Mouse (Mus musculus): ENCODE data around the gene H2afj. TPM values are rescaled to one million over a fixed set of nuclear protein-coding genes. Genes with fewer than 3 reads are reported as not detected.

The H2afj gene
- 15.6 TPM for polyA plus RNA-seq (2014; fragmentation: Illumina TruSeq; extraction: RNeasy Lipid Tissue Mini Kit (QIAGEN cat#74804); ENCODE audit: low read depth, low replicate concordance)

DNA sequence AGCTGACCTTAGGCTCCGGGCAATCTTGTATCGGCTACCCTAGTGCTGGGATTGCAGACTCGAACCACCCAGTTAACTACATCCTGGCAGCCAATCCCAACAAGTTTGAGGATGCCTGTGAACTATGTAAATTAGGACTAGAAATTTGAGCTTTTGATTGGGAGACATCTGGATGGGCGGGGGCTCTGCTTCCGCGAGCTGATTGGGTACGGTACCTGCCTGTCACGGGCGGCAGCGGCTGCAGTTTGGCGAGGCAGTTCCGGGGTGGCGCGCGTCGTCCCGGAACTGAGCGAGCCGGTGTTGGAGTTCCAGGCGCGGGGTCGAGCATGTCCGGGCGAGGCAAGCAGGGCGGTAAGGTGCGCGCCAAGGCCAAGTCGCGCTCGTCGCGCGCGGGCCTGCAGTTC, at the start of gene H2afj:
H2afj (plus strand) TSS at position 231 of the 404 bp plus-strand sequence.

DNA sequence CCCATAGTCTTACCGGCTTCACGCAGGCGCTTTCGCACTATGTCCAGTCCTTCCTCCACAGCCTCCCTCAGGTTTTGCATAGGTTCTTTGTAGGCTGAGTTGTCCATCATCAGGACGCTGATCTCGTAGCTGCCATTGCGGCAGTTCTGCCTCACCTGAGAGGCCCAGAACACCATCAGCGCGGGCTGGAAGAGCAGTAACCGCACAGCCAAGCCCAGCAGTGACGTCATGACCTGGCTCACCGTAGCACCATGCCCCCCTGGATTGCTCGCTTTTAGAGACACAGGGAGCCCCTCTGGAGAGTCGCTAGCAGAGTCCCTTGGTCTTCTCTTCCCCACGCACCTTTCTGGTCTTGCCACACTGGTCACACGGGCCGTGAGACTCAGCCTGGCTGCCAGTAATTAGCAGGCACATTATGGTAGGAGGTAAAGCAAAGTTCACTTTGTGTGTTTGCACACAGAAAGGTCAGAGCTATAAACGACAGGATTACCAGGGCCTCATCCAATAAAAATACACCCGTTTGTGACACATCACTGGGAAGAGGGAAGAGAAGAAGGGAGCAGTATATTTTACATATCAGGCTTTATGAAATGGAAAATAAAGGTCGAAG, 26.6 kb upstream of the H2afj start, which contains the start of gene Gucy2c:
Gucy2c (minus strand) TSS at position 389 of the 610 bp plus-strand sequence.

DNA sequence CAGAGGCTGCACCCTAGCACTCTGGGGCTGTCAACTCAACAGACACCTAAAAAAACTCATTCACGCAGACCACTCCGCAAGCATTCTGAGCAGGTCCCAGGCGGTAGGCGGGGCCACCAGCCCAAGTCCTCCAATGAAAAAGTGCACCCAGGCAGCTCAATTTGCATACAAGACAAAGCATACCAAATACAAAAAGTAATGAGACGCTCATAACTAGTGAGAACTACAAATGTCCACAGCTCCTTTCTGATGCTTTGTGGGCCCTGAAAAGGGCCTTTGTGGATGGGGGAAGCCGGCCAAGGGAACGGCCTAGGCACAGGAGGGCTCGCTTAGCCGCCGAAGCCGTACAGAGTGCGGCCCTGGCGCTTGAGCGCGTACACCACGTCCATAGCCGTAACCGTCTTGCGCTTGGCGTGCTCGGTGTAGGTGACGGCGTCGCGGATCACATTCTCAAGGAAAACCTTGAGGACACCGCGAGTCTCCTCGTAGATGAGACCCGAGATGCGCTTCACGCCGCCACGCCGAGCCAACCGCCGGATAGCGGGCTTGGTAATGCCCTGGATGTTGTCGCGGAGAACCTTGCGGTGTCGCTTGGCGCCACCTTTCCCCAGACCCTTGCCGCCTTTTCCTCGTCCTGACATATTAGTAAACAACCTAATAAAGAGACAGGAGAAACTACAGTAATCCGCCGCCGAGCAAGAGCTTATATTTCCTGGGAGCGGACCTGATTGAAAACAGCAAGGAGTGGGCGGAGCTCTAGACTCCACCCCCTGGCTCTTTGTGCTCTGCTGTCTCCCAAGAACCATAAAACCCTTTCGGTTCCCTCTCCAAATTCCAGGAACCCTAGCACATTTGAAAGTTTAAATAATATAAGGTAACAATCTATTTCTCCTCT, 4.1 kb upstream of the H2afj start, which contains the start of gene Hist4h4:
Hist4h4 (minus strand) TSS at position 677 of the 895 bp plus-strand sequence.

DNA sequence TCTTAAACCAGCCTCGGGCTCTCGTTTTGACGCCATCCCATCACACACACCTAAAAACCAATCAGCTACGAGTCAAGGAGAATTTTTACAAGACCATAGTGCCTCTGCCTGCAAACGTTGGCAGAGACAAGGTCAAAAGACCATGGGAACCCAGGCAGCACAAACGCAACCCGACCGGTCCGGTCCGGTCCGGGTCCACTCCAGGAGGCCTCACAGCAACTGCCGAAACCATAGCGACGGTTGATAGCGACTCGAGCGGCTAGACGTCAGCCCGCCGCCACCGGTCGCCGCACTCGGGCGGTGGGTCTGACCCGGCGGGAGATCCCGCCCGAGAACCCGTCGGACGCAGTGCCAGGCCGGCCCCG, 19.5 kb downstream of the H2afj start, which contains the start of gene BC049715:
BC049715 (plus strand) TSS at position 111 of the 365 bp plus-strand sequence.

DNA sequence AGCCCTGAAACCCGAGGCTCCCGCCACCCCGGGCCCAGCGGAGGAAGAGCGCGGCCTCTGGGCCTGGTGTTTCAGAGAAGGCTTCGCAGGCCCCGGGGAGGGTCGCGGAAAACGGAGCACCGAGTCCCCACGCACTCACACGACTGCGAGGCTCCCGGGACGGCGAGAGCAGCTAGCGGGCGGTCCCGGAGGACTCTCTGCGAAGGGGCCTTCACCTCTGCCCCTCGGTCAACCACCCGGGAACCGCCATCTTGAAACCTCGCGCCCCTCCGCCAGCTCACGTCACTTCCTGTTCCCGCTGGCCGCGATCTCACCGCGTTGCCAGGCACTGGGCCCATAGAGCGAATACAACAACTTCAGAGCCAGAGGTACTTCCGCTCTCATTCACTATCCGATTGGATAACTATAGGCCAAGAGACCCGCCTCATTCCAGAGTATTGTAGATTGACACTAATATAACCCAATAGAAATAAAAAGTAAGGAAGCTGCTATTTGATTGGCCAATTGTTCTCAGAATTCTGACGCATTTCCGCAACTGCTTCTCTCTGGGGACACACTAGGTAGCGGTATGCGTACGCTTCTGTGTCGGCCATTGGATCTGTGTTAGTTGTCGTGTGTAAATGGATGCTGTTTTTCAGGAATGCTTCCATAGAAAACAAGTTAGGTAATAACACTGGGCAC, 20.0 kb downstream of the H2afj start, which contains the start of gene Wbp11:
Wbp11 (minus strand) TSS at position 353 of the 681 bp plus-strand sequence.

DNA sequence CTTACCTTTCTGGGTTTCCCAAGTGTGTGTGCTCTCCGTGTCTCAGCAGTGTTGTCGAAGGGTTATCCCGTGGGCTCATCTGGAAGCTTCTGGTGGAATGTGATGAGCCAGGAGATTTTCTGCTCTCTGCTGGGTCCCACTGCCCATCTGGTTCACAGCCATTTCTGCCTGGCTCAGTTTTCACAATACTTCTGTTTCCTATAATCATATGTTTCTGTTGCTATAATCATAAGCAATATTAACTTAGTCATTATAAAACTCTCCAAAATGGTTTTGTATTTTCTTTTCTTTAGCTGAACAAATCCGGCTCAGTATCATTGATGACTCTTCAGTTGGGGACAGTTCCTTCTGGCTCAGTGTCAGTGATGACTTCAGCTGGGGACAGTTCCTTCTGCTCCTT, 27.3 kb downstream of the H2afj start, which contains the start of gene Smco3:
Smco3 (minus strand) TSS at position 101 of the 400 bp plus-strand sequence.

DNA sequence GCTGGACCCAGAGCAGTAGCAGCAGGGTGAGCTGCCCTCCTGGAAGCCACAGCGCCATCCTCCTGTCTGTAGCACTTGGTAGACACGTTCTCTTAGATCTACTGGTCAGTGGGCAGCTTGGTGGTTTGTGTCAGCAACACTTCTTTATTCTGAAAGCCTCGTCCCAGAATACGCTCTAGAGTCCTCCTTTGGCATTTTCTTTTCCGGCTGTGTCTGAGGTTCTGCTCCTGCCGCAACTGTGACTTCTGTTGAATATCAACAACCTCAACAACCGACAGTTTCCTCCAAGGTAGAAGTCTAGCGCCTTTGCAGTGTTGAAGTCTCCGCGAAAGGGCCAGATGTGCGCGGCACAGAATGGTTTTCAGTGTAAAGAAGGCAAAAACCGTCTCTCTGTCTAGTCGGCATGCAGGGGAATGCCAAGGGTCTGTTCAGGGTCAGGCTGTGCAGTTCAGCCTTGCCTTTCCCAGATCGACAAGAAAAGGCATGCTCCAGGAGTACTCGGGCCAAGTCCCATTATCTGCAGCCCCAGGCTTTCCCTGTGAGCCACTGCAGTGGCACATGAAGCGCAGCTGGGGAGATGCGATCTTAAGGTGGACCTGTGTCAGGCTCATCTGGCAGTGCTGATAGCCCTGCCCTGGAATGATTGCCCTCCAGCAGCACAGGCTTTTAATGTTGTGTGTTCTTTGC, 49.3 kb downstream of the H2afj start, which contains the start of gene Art4:
Art4 (minus strand) TSS at position 548 of the 687 bp plus-strand sequence.

Other genes starting within 250 kb of the H2afj start
- 63.1 TPM for gene Plbd1, start 146.3 kb upstream of the H2afj start, polyA plus RNA-seq (2014; fragmentation: Illumina TruSeq; extraction: RNeasy Lipid Tissue Mini Kit (QIAGEN cat#74804); ENCODE audit: low read depth, low replicate concordance)
- not detected for gene Gucy2c, start 26.5 kb upstream of the H2afj start, polyA plus RNA-seq (2014; fragmentation: Illumina TruSeq; extraction: RNeasy Lipid Tissue Mini Kit (QIAGEN cat#74804); ENCODE audit: low read depth, low replicate concordance)
- not detected for gene Hist4h4, start 3.8 kb upstream of the H2afj start, polyA plus RNA-seq (2014; fragmentation: Illumina TruSeq; extraction: RNeasy Lipid Tissue Mini Kit (QIAGEN cat#74804); ENCODE audit: low read depth, low replicate concordance)
- not detected for gene BC049715, start 19.4 kb downstream of the H2afj start, polyA plus RNA-seq (2014; fragmentation: Illumina TruSeq; extraction: RNeasy Lipid Tissue Mini Kit (QIAGEN cat#74804); ENCODE audit: low read depth, low replicate concordance)
- 46.2 TPM for gene Wbp11, start 20.0 kb downstream of the H2afj start, polyA plus RNA-seq (2014; fragmentation: Illumina TruSeq; extraction: RNeasy Lipid Tissue Mini Kit (QIAGEN cat#74804); ENCODE audit: low read depth, low replicate concordance)
- gene Smco3, start 27.2 kb downstream of the H2afj start, polyA plus RNA-seq (2014; fragmentation: Illumina TruSeq; extraction: RNeasy Lipid Tissue Mini Kit (QIAGEN cat#74804); ENCODE audit: low read depth, low replicate concordance): not detected
- gene Art4, start 49.5 kb downstream of the H2afj start, polyA plus RNA-seq (2014; fragmentation: Illumina TruSeq; extraction: RNeasy Lipid Tissue Mini Kit (QIAGEN cat#74804); ENCODE audit: low read depth, low replicate concordance): 21.8 TPM
- gene Mgp, start 67.6 kb downstream of the H2afj start, polyA plus RNA-seq (2014; fragmentation: Illumina TruSeq; extraction: RNeasy Lipid Tissue Mini Kit (QIAGEN cat#74804); ENCODE audit: low read depth, low replicate concordance): 884 TPM
- 0.55 TPM for gene Erp27, start 113.9 kb downstream of the H2afj start, polyA plus RNA-seq (2014; fragmentation: Illumina TruSeq; extraction: RNeasy Lipid Tissue Mini Kit (QIAGEN cat#74804); ENCODE audit: low read depth, low replicate concordance)
- not detected for gene Pde6h, start 115.6 kb downstream of the H2afj start, polyA plus RNA-seq (2014; fragmentation: Illumina TruSeq; extraction: RNeasy Lipid Tissue Mini Kit (QIAGEN cat#74804); ENCODE audit: low read depth, low replicate concordance)
- 37.2 TPM for gene Arhgdib, start 133.7 kb downstream of the H2afj start, polyA plus RNA-seq (2014; fragmentation: Illumina TruSeq; extraction: RNeasy Lipid Tissue Mini Kit (QIAGEN cat#74804); ENCODE audit: low read depth, low replicate concordance)